19 mouse cellular contexts compared by ENCODE assay signal in the genomic region with DNA sequence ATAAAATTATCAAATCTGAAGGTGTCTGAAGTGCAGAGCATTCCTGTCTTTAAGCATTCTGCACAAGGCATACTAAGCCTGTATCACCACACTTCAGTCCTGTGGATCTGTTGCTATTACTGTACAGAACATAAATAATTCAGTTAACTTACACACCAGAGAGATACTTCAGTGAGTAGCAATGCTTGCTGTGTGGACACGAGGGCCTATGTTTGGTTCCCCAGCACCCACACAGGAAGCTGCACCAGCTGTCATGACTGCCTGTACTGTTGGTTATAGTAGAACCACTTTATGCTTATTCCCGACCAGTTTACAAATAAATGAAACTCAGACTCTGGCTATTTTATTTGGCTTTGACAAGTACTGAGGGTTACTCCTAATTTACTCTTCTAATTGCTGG.
DNase-seq lines count a peak whose midpoint lies in the region; ATAC-seq and TF ChIP-seq lines count a peak whose summit lies in the region.
"Had no signal": no experiment of that assay in that cellular context is flagged by ENCODE, and none has a peak within 500 bp of the region (broad histone marks: within the 10 kb centered on the region; RNA-seq: fewer than 3 reads in every experiment).

No protein-coding gene starts in this region.

- TF ChIP-seq CTCF in gastrocnemius, adult 2 months (IDR thresholded peaks at IDR 0.05), result no peak
- TF ChIP-seq CTCF in hindbrain, postnatal 0 days (IDR thresholded peaks at IDR 0.05; ENCODE audit: low read depth), result no peak

- intact Hi-C loops in left cerebral cortex, postnatal 25 days (cut with DNase I), result no loop called here
- intact Hi-C loops in gastrocnemius, adult 2 months (cut with DNase I), result no loop called here

- 86% methylated on average over 2 of the region's 2 CpGs for WGBS in hindbrain, postnatal 0 days

- H3K4me1 ChIP-seq in hindbrain, postnatal 0 days (ENCODE audit: insufficient read depth, low read length), result no peaks in the 10 kb centered on the region
- H3K4me1 ChIP-seq: forebrain, embryonic 13.5 days; hindbrain, embryonic 15.5 days had no signal

- no peak overlapping the region for H3K27ac ChIP-seq in gastrocnemius, adult 2 months
- no peak overlapping the region for H3K27ac ChIP-seq in hindbrain, postnatal 0 days
- H3K27ac ChIP-seq: embryonic facial prominence, embryonic 10.5 days; forebrain, embryonic 13.5 days; hindbrain, embryonic 10.5 days; hindbrain, embryonic 15.5 days had no signal

- H3K9ac ChIP-seq in hindbrain, postnatal 0 days (replicated peaks; ENCODE audit: low read length), result no peak overlapping the region
- H3K9ac ChIP-seq: forebrain, embryonic 13.5 days; forebrain, postnatal 0 days; heart, embryonic 12.5 days; hindbrain, embryonic 15.5 days had no signal

- no peaks in the 10 kb centered on the region for H3K36me3 ChIP-seq in hindbrain, postnatal 0 days (ENCODE audit: insufficient read depth, low read length)
- H3K36me3 ChIP-seq: embryonic facial prominence, embryonic 10.5 days; heart, embryonic 12.5 days; hindbrain, embryonic 10.5 days; hindbrain, embryonic 15.5 days had no signal

- no peak overlapping the region for H3K4me3 ChIP-seq in gastrocnemius, adult 2 months
- H3K4me3 ChIP-seq in hindbrain, postnatal 0 days (ENCODE audit: low read length), result no peak overlapping the region
- H3K4me3 ChIP-seq: embryonic facial prominence, embryonic 10.5 days; forebrain, embryonic 13.5 days; heart, embryonic 12.5 days; hindbrain, embryonic 10.5 days; hindbrain, embryonic 15.5 days had no signal

- no peaks in the 10 kb centered on the region for H3K9me3 ChIP-seq in hindbrain, postnatal 0 days (ENCODE audit: low read length)
- H3K9me3 ChIP-seq: embryonic facial prominence, embryonic 10.5 days; forebrain, embryonic 13.5 days; heart, embryonic 12.5 days; hindbrain, embryonic 10.5 days; hindbrain, embryonic 15.5 days had no signal

- H3K27me3 ChIP-seq in hindbrain, postnatal 0 days (ENCODE audit: insufficient read depth, low read length), result no peaks in the 10 kb centered on the region
- H3K27me3 ChIP-seq: forebrain, embryonic 13.5 days; hindbrain, embryonic 15.5 days had no signal

- peak; percentile 98 for ATAC-seq in frontal cortex, adult (ENCODE audit: low TSS enrichment)
- ATAC-seq in hindbrain, postnatal 0 days, result no peak
- ATAC-seq: forebrain, embryonic 13.5 days; forebrain, postnatal 0 days had no signal

- DNase-seq in frontal cortex, postnatal 25 days (ENCODE audit: low spot score in 2 of 2), result no peak
- peak; percentile 63 for DNase-seq in right cerebral cortex, adult 18-20 months
- DNase-seq in right cerebral cortex, postnatal 14 days, result no peak
- peak; percentile 27 to 88 for DNase-seq in left cerebral cortex, postnatal 25 days (ENCODE audit: low spot score in 2 of 2)
- peak; percentile 46 for DNase-seq in telencephalon, adult 2 months (ENCODE audit: low read depth, low spot score)
- DNase-seq in gastrocnemius, adult 2 months, result no peak
- no peak for DNase-seq in hindbrain, postnatal 0 days (ENCODE audit: low spot score)
- DNase-seq: adrenal gland, postnatal 10 days; B cell, adult 2 months; cerebellum, adult 2 months; cerebellum, postnatal 10 days; forebrain, postnatal 0 days; gastrocnemius, postnatal 25 days had no signal

- no peak overlapping the region for H3K4me2 ChIP-seq in hindbrain, postnatal 0 days (ENCODE audit: low read depth, low read length)
- H3K4me2 ChIP-seq: forebrain, embryonic 13.5 days; heart, embryonic 12.5 days; hindbrain, embryonic 15.5 days had no signal

Comparison
In these comparisons a context has a peak if more than half of its experiments do, and no peak if none do; other contexts are left out.
1. DNase-seq: peak in right cerebral cortex, adult 18-20 months (single experiment), left cerebral cortex, postnatal 25 days (2 of 2) and telencephalon, adult 2 months (single experiment); none in frontal cortex, postnatal 25 days (0 of 2), right cerebral cortex, postnatal 14 days (single experiment), gastrocnemius, adult 2 months (single experiment) and hindbrain, postnatal 0 days (single experiment).